Mouse (Mus musculus) 3T3-L1 (cell line): Measurements from ENCODE around the gene Apc2.

ENCODE experiments used
- DNase-seq: peaks from one replicate; pipeline ENCODE4 v3.0.0-alpha.2; 2015; ENCODE audit warnings: low read depth, low spot score

The Apc2 gene

DNA sequence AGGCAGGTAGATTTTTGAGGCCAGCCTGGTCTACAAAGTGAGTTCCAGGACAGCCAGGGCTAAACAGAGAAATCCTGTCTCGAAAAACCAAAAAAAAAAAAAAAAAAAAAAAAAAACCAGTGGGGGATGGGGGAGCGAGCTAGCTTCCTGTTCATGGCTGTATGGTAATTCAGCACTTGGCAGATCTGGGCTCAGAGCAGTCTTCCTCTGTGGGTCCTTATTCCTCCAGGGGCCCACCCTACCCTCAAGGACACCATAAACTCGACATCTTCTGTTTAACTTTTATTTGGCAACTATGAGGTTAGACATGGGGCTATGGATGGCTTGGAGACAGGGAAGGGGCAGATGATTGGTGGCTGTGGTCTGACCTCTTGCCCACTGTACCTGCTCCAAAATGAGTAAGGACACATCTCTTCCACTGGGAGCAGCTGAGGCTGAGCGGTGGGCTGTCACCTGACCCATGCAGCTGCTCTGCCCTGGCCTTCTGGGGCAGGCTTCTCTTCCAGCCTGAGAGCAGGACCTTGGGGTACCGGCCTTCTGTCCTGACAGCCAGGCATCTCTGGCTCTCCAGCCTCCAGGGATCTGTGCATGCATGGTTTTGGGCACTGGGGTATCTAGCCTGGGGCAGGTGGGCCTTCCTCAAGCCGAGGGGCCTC lies 25.4 kb downstream of the Apc2 start:
- DNase-seq = no peak

DNA sequence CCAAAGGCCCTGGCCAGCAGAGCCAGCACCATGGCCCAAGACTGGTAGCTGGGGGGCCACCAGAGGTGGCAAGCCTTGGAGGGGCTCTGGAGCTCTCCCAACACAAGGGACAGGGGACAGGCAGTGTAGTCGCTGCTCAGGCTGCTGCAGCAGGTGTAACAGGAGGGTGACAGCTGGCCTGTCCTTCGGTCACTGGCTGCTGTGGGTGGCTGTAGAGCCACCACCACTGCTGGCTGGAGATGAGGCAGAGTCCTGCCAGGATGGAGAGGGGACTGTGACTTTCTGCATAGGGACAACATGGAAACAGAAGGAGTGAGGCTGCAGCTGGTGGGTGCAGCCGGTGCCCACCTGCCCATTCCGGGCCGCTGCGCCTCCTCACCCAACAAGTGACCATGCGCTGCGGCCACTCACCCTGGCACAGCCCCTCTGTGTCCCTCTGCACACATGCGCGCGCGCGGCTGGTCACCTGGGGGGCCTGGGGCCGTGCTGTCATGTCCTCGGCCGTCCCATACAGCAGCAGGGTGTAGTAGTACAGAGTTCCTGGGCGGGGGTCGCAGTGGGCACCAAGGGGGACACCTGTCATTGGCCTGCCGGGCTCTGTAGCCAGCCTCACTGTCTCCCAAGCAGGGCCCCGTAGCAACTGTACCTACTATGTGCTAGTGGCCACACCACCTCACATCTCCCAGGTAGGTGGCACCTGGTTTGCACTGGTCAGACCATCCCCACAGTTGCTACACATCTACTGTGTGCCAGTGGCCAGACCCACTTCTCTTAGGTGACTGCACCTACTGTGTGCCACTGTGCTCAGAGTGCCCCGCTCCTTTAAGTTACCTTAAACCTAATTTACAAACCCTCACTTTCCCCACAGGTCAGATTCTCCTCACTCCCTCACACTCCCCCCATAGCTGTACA lies 26.1 kb downstream of the Apc2 start:
- no peak for DNase-seq

DNA sequence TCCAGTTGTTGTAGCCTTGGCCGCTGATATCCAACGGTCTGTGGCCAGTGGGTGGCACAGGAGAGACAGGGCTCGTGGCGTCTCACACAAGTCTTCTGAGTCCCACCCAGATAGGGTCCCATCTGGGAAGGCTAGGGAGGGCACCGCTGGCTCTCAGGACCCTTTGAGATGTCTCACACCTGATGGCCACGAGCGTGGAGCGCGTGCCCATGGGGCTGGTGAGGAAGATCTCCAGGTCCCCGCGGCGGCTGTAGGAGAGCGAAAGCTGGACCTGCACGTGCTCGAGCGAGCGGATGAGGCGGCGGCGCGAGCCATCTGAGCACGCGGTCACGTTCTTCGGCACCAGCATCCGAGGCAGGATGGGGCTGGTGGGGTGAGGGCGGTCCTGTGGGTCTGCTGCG lies 27.0 kb downstream of the Apc2 start:
- no peak for DNase-seq

DNA sequence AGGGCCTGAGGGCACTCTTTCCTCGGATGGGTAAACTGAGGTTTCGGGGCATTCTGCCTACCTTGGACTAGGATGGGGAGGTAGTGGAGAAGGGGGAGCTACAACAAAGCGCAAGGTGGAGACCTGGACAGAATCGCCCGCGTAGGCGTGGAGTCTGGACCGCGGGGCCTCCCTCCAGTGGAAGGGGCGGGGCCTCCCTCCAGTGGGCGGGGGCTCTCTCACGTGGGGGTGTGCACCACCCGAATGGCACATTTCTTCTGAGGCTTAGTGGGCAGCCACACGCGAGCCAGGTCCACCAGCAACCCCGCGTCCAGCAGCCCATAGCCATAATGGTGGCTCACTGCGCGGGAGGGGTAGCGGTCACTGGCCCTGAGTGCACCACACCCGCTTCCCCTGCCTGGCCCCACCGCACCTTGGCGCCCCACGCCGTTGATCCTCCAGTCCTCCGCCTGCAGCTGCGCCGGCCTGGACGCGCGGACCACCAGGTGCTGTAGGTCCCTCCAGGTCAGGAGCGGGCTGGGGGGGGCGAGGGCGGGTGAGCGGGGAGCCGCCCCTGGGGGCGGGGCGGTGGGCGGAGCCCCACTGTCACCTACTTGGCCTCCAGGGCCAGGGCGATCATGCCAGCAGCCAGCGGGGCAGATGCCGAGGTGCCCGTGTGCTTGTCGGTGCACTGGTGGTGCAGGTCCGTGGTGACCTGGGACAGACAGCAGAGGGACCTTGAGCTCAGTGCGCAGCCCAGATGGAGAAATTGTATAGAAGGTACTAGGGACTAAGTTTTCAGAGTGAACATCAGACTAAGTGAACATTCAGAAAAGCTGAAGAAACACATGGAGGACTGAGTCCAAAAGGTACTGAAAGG lies 27.7 kb downstream of the Apc2 start:
- peak; percentile 47 for DNase-seq

DNA sequence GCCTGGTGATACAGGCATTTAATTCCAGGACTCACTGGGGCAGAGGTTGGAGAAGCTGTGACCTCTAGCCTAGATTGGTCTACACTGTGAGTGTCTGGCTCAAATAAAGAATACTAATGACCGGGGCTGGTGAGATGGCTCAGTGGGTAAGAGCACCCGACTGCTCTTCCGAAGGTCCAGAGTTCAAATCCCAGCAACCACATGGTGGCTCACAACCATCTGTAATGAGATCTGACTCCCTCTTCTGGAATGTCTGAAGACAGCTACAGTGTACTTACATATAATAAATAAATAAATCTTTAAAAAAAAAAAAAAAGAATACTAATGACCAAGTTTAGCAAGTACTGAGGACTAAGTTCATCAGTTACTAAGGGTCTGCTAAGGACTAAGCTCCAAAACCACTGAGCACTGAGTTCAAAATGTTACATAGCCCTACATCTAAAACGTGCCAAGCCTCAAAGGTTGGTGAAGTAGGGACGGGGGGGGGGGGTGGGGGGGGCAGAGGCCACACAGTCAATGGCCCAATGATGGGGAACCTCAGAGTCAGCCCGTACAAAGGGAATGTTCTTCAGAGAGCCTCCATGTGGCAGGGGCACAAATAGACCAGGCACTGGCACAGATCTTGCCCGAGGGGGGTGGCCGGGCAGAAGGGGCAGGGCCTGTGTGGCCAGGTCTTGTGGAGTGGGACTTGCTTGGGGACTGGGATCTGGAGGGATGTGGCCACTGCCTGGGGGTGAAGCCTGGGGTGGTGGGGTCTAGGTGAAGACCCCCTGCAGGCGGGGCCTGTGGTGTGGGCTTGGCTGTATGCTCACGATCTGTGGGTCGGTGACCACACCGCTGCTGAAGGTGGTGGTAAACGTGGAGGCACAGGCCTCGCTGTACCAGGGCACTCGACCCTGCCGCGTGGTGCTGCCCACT lies 28.6 kb downstream of the Apc2 start:
- no peak for DNase-seq

DNA sequence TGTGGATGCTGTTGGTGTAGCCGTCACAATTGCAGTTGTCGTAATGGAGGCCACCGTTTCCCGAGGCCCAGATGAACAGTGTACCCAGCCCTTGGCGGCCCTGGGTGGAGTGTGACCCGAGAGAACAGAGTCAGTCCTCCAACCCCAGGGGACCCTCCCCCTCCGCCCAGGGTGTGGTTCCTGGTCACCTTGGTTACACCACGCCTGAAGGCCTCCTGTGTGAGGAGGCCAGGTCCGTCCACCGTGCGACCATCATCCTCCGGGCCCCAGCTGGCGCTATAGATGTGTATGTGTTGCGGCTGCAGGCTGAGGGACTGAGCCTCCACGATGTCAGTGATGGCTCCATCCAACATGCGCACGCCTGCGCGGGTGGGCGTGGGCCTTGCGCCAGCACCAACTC lies 29.3 kb downstream of the Apc2 start:
- DNase-seq = no peak

DNA sequence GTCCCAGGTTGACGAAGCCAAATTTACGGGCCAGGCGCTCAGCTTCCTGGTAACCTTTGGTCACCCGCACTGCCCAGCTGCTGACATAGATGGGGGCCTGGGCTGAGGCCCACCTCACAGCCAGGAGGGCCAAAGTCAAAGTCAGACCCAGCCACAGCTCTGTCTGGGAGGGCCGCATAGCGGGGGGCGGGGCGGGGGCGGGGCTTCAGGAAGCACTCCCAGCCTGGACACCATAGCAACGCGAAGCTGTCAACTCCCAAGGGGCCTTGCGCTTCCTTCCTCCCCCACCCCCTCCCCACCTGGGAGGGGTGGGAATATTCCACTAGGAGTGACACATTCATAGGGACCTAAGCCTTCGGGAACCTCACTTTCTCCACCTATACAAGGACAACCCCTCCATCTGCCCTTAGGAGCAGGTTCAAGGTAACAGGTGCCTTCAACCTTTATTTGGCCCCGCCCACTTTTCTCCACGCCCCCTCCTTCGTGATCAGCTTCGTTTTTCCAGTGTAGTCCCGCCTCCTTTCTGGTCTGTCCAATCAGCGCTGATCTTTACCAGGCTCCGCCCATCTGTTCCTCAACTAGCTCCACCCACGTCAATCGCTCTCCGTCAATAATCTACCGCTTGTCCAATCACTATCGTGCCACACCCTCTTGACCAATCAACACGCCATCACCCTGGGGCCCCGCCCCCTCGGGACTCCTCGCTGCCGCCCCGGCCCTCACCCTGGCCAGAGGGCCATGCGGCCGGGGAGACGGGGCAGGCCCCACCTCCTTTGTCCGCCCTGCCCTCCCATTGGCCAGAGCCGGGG lies 33.7 kb downstream of the Apc2 start, which contains the start of the genes Pcsk4 and Reep6:
Pcsk4 (minus strand) TSS at position 226 of the 809 bp plus-strand sequence.
Reep6 (plus strand) TSS at position 681 of the 809 bp plus-strand sequence.
- peak; percentile 60 for DNase-seq

DNA sequence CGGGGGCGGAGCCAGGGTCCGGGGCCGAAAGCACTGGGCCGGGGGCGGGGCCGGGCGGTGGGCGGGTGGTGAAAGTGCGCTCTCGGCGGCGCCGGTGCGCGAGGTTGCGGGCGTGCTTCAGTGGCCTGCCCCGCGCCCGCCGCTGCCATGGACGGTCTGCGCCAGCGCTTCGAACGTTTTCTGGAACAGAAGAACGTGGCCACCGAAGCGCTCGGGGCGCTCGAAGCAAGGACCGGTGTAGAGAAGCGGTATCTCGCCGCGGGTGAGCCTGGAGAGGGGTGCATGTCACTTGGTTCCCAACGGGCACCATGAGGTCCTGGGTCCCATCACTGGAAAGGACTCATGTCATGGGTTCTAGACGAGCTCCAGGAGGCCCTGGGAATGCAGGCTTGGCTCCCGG lies 34.3 kb downstream of the Apc2 start:
- no peak for DNase-seq

DNA sequence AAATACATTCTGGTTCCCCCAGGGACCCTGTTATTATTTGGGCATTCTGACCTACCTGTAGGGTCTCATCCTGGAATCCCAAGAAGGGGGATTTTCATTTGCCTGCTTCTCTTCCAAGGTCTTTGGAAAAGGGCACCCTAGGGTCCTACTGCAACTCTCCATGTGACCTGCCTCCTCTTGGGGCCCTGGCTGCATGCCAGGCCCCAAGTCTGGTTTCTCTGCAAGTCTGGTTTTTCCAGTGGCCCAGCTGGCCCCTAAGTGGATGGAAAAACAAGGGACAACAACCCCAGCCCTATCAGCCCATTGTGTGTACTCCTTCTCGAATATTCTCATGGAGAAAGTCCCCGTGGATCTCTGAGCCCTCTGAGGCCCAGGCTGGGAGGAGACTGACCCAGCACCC lies 35.1 kb downstream of the Apc2 start:
- DNase-seq = no peak

DNA sequence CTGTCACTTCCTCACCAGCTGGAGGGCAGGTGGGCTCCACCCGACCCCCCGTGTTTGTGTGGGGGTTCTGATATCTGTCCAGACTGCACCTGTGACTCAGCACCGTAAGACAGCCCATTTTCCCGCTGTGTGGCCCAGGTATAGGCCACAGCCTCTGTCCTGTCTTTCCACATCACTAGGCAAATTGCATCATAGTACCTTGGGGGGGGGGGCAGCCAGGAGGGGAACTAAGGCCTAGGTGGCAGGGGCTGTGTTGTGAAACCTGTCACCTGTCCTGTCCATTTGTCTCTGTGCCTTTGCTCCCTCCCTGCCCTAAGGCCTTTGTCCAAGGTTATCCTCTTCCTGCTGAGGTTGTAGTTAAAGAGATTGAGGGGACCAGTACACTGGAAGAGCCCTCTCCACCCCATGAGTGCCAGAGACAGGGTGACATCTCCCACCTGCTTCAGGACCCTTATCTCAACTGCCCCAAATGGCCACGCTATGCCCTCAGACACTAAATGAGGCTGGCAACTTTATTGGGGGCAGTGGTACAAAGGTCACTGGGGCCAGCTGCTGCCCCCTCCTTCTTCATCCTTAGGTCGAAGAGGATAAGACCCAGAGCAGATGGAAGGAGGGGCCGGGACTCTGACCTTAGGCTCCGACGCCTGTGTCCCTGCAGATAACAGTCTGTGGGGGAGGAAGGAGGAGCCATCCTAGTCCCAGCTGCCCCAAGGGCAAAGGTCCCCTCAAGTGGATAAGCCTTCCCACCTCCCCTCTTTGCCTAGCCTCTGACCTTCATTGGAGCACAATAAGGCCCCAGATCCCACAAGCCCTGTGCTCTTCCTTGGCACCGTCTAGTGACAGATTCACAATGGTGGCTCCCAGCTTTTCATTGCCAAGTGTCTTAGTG lies 36.1 kb downstream of the Apc2 start:
- DNase-seq = no peak

DNA sequence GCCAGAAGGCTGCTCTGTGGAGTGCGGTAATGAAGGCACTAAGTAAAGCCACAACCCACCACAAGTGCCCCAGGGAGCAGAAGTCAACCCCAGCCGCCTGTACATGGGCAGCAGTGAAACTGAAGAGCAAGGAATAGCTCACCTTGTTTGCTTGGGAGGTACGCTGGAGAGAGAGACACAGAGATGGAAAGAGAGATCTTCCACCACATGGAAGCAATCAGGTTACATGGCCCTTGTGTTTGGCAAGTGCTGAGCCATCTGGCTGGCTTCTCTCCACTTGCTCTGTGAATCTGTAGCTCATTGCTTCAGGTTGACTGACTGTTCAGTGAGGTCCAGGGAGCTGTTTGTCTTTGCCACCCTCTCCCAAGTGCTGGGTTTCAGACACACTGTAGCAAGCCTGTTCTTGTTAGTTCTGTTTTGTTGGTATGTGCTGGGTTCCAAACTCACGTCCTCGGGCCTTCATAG lies 36.8 kb downstream of the Apc2 start:
- DNase-seq = no peak

DNA sequence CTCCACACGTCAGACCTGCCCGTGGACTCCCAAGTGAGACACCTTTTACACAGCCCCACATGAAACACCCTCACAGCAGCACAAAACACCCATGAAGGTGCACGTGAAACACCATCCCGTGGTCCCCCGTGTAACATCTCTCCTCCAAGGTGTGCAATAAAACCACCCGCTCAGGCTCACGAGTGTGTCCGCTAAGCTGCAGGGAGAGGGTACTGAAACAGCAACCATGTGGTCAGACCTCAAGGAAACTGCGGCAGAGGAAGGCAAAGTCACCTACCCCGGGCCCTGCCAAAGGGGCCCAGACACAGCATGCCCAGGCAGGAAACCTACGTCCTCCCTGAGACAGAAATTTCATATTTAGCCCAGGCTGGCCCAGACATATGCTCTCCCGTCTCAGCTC lies 40.5 kb downstream of the Apc2 start:
- DNase-seq = no peak

DNA sequence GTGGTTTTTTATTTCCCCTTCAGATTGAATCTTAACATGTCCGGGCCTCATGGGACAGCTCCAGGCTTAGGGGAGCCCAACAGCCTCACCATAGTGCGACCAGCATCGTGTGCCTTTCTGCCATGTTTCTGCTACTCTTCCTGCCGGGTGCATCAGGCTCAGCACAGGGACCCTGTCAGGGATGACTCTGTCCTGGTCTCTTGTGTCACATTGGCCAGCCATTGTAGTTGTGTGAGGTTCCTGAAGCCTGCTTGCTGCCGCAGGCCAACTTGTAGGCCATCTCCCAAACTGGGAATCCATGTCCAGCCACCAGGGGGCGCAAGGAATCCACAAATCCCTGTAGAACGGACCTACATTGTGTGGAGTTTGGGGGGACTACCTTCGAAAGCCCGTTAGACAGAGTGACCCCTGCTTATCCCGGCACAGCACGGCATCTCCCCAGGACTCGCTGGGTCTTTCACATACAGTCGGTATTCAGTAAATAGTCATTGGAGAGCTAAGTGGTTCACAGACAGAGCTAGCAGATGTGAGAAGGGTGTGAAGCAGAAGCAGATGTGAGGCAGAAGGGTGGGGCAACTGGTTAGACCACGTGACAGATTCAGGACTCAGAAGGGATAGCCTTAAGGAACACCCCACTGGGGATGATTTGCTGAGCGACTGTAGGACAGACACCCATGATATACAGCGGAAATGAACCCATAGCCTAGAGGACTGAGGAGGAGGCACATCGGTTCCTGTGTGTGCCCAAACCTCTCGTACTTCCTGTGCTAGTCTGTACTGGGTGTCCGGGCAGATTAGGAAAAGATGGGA lies 44.4 kb downstream of the Apc2 start:
- peak; percentile 85 for DNase-seq

DNA sequence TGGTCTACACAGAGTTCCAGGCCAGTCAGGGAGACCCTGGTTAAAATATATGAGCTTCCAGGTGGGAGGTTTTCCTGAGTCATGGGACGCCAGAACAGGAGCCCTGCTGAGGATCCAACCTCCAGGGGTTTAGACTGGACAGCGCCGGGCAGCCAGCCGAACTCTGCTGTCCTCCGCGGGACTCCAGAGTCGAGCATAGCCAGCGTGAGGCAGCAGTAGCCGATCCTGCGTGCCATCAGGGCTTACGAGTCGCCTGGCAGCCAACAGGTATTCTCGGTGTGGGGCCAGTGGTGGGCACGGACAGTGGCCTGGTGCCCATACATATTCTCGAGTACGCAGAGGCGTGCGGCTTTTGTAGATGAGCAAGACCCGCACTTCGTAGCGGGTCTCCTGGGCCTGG lies 45.2 kb downstream of the Apc2 start:
- DNase-seq = no peak

DNA sequence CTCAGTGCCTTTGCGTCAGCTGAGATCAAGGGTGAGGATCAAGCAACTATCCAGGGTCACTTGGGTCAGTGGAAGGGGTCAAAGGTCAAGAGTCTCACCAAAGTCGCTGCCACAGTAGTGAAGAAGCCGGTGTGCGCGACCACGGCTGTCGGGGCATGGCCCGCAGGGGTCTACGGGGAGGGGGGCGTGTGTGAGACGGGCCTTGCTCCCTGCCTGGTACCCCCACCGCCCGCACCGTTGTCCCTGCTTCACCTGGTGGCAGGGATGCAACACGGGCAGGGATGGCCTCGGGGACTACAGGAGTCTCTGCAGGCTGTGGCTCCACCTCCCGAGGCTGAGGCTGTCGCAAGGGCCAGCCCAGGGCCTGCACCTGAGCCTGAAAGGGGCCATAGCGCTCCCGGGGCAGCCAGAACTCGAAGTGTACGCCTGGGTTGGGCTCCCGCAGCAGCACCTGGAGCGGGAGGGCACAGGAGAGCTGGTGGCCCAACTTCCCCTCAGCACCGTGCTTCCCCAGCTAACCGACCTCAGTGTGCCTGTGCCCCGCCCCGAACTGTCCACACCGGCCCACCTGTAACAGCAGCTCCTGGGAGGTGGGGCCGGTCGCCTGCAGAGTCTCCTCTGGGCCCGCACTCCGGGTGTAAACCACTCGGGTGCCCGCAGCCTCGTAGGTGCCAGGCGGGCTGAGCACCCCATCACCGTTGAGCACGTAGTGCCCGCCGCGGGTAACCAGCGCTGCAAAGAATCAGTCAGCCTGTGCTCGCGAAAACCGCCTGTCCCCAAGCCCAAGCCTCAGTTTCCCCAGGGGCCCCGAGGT lies 45.9 kb downstream of the Apc2 start:
- no peak for DNase-seq

DNA sequence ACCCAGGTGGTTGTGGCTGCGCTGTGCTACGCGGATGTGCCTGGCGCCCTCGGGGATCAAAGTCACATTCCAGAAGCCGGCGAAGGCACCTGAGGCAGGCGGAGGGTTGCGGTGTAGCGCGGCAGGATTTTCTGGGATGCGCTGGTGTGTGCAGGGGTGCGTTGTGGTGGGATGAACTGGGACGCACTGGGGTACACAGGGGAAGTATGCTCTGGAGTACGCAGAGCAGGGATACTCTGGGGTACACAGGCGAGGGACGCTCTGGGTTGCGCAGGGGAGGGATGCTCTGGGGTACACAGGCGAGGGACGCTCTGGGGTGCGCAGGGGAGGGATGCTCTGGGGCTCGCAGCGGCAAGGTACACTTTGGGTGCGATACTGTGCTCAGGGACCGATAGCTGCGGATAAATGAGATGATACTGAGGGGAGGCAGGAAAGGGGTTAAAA lies 46.5 kb downstream of the Apc2 start:
- no peak for DNase-seq

DNA sequence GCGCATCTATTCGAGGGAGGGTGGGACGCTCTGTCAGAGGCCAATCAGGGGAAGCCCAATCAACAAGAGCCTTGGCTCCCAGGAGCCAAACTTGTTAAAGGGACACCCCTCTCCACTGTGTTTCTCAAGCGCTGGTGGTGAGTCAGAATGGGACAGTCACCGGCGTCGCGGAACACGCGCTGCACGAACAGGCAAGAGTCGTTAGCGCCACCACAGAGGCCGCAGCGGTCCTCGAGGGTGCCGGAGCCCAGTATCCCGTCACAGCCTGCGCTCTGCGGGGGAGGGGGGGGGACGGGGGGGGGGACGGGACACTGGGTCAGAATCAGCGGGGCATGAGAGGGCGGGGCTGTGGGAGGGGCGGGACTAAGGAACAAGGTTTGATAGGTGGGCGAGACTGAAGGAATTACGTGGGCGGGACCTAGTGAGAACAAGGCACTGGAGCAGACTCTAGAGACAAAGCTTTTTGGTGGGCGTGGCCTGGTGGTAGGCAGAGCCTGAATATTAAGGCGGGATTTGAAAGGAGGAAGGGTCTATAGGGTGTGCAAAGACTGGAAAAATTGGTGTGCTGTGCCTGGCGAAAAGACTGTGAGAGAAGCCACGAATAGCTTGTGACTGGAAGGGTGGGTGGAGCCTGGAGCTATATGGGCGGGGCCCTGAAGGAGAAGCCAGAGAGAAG lies 47.1 kb downstream of the Apc2 start:
- no peak for DNase-seq
